Mouse (Mus musculus) stomach, postnatal 0 days (tissue): Measurements from ENCODE around the gene Hist2h2aa1. TPM values are rescaled to one million over a fixed set of nuclear protein-coding genes. Genes with fewer than 3 reads are reported as not detected.
"Not testable (repeated sequence)": the region's sequence is repeated elsewhere in the genome, so short reads cannot be mapped to it uniquely, and the experiment has no call there.

Experiments
- ATAC-seq: fragments of 200-750 bp; cut with Nextera tagmentation; 2 replicates; pipeline ENCODE4 v1.8.0; 2017; ENCODE audit not compliant: low FRiP score, low TSS enrichment
- DNase-seq: peaks from one replicate; pipeline ENCODE4 v3.0.0-alpha.2; 2016; ENCODE audit warnings: low spot score
- H3K27ac ChIP-seq: fragments of 300-500 bp; sonication (generic); replicated peaks from 2 replicates; pipeline ENCODE4 v1.5.1; 2014; ENCODE audit warnings: mild to moderate bottlenecking, control low read depth
- H3K27me3 ChIP-seq: fragments of 300-500 bp; sonication (generic); 2 replicates; pipeline ENCODE4 v1.6.1; 2014; ENCODE audit warnings: low read length; ENCODE audit not compliant: control insufficient read depth, insufficient read depth
- H3K36me3 ChIP-seq: fragments of 300-500 bp; sonication (generic); 2 replicates; pipeline ENCODE4 v1.6.1; 2014; ENCODE audit warnings: low read length, mixed read lengths; ENCODE audit not compliant: control insufficient read depth, insufficient read depth
- H3K4me1 ChIP-seq: fragments of 300-500 bp; sonication (generic); replicated peaks from 2 replicates; pipeline ENCODE4 v1.6.1; 2014; ENCODE audit warnings: antibody characterized with exemption; ENCODE audit not compliant: control insufficient read depth, insufficient read depth
- H3K4me2 ChIP-seq: fragments of 300-500 bp; sonication (generic); replicated peaks from 2 replicates; pipeline ENCODE4 v1.6.1; 2014; ENCODE audit warnings: low read depth, mild to moderate bottlenecking, control low read depth, moderate library complexity
- H3K4me3 ChIP-seq: fragments of 300-500 bp; sonication (generic); 2 replicates; pipeline ENCODE4 v1.5.1; 2014; ENCODE audit warnings: low read depth, low read length, control low read depth
- H3K9ac ChIP-seq: fragments of 300-500 bp; sonication (generic); 2 replicates; pipeline ENCODE4 v1.6.1; 2014; ENCODE audit warnings: mild to moderate bottlenecking, low read length, control low read depth, mixed read lengths
- H3K9me3 ChIP-seq: fragments of 300-500 bp; sonication (generic); 2 replicates; pipeline ENCODE4 v1.6.1; 2016; ENCODE audit warnings: low read length; ENCODE audit not compliant: control insufficient read depth
- CTCF ChIP-seq: IDR thresholded peaks from 2 replicates; pipeline ENCODE4 v1.5.1; 2016; ENCODE audit warnings: antibody characterized with exemption, low read depth, mild to moderate bottlenecking, moderate library complexity
- EP300 ChIP-seq: optimal IDR thresholded peaks from 2 replicates; pipeline ENCODE3; 2016; ENCODE audit warnings: antibody characterized with exemption
- WGBS: fragments of 180-500 bp; shearing (Covaris S2); extraction: QIAGEN DNeasy Blood & Tissue Kit; methylation state at CpG from one replicate; pipeline ENCODE4 v1.1.7; 2014; 5-methylcytosine and 5-hydroxymethylcytosine counted together
- polyA plus RNA-seq: library from polyadenylated mRNA; unstranded; fragments of >200 nt; fragmentation: Nextera tagmentation; extraction: Ambion mirVana; gene quantifications from 2 replicates; pipeline ENCODE4 v1.2.1, GENCODE M21; 2015

Hist2h2aa1 gene
- polyA plus RNA-seq, 1 experiment from 2014 or later = 98.7 TPM

DNA sequence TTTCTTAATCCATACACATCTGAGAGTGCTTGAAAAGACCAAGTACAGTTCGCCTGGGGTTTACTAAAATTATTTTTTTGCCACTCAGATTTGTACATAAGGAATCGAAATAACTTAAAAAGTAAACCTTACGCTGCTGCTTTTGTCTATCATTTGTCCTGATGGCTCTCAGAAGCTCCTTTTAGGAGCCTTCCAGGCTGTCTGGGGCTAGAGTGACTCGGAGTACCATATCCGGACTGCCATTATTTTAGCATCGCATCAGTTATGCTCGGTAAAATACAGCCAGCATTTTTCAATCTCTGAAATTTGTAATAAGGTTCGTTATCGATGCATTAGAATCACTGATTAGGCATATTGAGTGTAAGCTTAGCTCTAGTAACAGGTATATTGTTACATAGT lies 4.5 kb upstream of the Hist2h2aa1 start:
- H3K9me3 ChIP-seq = no peaks in the 10 kb centered on the region
- H3K4me3 ChIP-seq = peak overlapping the region; percentile 12
- H3K27me3 ChIP-seq = no peaks in the 10 kb centered on the region
- ATAC-seq (no peak), DNase-seq (no peak)
- H3K27ac ChIP-seq = peak overlapping the region; percentile 59
- no peak for TF ChIP-seq EP300
- no peak for TF ChIP-seq CTCF
- 0 out of 2 replicates have a peak, but pooled peaks cover 3% of the 10 kb centered on the region for H3K4me1 ChIP-seq
- no peaks in the 10 kb centered on the region for H3K36me3 ChIP-seq
- 0 out of 2 replicates have a peak overlapping the region, but pooled peaks have one; percentile 35 for H3K9ac ChIP-seq
- peak overlapping the region; percentile 30 for H3K4me2 ChIP-seq
- WGBS = 72% methylated on average over 9 of the region's 9 CpGs

DNA sequence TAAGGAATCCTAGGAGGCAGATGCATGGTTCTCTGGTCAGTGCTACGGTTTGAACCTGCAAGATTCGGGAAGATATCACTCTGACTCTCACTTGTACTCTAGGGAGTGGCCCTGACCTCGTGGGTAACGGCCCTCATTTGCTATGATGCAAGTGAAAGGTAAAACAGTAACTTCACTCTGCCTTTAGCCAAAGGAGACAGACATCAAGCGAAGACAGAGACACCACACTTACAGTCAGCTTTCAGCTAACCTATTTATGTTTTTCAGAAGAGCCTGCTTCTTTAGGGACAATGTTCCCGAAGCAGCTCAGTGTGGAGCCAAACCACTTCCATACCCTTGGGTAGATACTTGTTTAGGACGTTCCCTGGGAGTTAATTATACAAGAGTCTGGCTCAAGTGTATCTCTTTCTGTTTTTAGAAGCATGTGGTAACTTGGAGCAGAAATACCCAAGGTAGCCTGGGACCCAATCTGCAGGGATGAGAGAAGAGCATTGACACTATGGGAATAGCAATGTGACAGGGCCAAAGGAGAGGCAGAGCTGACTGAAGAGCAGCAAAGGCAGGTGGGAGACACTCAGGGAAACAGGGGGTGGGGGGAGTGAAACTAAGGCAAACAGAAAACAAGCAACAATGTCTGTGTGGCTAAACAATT lies 1.2 kb upstream of the Hist2h2aa1 start:
- ATAC-seq (no peak), DNase-seq (no peak)
- H3K4me3 ChIP-seq = peak overlapping the region; percentile 46; the same call in 1 of the 2 replicates
- peak overlapping the region; percentile 65 for H3K9ac ChIP-seq
- 0 out of 2 replicates have a peak, but pooled peaks cover 3% of the 10 kb centered on the region for H3K4me1 ChIP-seq
- TF ChIP-seq EP300 (no peak), CTCF (no peak)
- no peaks in the 10 kb centered on the region for H3K36me3 ChIP-seq
- peak overlapping the region; percentile 56 for H3K4me2 ChIP-seq
- peak overlapping the region; percentile 92 for H3K27ac ChIP-seq
- 69% methylated on average over 7 of the region's 7 CpGs for WGBS
- no peaks in the 10 kb centered on the region for H3K27me3 ChIP-seq
- H3K9me3 ChIP-seq = no peaks in the 10 kb centered on the region

DNA sequence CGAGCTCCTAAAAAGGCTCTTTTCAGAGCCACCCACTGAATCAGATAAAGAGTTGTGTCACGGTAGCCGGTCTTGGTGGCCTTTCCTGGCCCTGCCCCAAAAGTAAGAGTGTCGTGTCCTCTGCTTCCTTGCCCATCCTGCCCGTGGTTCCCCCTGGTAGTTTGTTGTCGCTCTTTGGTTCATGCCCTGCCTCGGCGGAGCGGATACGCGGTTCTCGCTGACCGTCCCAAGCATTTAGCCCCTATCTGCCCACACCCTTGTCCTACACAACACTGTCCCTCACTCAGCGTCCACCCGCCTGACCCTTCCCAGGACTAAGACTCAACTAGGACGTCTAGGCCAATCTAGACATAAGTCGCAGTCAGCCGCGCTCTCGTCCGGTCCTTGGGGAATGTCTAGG lies 721 bp downstream of the Hist2h2aa1 start:
- not testable (repeated sequence) for H3K27me3 ChIP-seq, H3K4me2 ChIP-seq, H3K36me3 ChIP-seq, H3K4me1 ChIP-seq, DNase-seq, H3K9me3 ChIP-seq, H3K27ac ChIP-seq, H3K9ac ChIP-seq, ATAC-seq
- peak overlapping the region; percentile 21; the same call in 1 of the 2 replicates for H3K4me3 ChIP-seq
- 0% methylated on average over 10 of the region's 21 CpGs for WGBS

DNA sequence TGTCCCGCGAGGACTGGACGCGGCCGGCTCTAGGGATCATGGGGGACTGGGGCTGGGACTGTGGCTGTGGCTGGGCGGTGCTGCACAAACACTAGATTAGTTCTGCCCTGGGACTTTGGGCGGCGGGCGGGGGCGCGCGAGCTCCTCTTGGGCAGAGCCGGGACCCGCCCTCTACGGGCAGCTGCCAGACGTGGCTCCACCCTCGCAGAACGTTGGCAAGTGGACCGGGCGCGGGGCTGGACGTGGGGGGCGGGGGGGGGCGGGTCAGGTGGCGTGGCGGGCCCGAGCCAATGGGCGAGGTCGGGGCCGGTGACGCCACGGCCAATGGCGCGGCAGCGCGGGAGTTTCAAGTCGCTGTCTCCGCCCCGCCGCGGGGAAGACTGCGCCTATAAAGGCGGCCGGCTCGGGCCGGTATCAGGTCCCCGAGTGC lies 1.1 kb downstream of the Hist2h2aa1 start, which contains the start of gene Hist2h3c1:
Hist2h3c1 (plus strand) TSS at position 259 of the 430 bp plus-strand sequence.
- ATAC-seq = peak; percentile 95
- Histone ChIP-seq H3K9ac (peak within 1 kb of the TSS; percentile 45; the same call in 1 of the 2 replicates), H3K4me3 (peak within 1 kb of the TSS; percentile 23), H3K4me2 (peak within 1 kb of the TSS; percentile 41)
- H3K27ac ChIP-seq, DNase-seq, H3K4me1 ChIP-seq, H3K27me3 ChIP-seq, H3K9me3 ChIP-seq, H3K36me3 ChIP-seq: not testable (repeated sequence)
- WGBS = 0% methylated on average over 5 of the region's 47 CpGs

DNA sequence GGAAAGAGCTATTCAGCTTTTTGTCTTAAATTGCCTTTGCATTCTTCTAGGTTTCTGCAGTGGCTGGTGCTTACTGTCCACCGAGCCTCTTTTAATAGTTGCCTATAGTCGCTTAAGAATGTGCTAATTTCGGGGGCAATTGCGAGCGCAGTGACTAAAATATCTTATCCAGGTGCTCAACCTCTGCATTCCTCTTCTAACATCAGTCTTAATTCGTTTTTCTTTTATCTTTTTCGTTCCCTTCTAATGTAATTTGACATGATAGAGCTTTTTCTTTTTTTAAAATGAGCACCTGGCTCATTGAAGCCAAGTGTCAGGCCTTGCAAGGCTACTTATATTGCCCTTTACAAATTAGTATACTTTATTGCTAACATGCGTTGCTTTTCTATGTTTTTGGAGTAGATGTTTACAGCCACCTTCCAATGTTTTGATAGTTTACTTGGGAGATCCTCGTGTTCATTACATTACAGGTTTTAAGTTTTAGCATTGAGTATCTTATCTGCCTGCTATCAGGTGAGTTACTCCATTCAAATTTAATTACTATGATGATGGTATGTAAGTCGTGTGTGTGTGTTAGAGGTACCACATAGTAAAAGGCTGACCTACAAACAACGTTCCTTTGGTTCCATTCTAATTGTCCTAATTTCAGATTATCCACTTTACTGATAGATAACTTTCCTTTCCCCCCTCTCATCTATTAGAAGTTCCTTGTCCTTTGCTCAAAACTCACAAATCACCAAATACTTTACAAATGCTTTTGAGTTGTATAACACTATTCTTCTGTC lies 2.3 kb downstream of the Hist2h2aa1 start:
- Histone ChIP-seq H3K4me3 (peak overlapping the region; percentile 23), H3K4me1 (0 out of 2 replicates have a peak, but pooled peaks cover 3% of the 10 kb centered on the region), H3K27me3 (no peaks in the 10 kb centered on the region), H3K4me2 (peak overlapping the region; percentile 41), H3K9me3 (no peaks in the 10 kb centered on the region), H3K36me3 (no peaks in the 10 kb centered on the region), H3K9ac (peak overlapping the region; percentile 45; the same call in 1 of the 2 replicates), H3K27ac (no peak overlapping the region)
- TF ChIP-seq CTCF = no peak
- no peak for TF ChIP-seq EP300
- WGBS = 10% methylated on average over 11 of the region's 11 CpGs
- DNase-seq (no peak), ATAC-seq (no peak)
